29 mouse cellular contexts compared by ENCODE assay signal in genomic region chr4:114845622-114846021, GRCm38 (mm10). TPM values are rescaled to one million over a fixed set of nuclear protein-coding genes. Genes with fewer than 3 reads are reported as not detected.
DNase-seq lines count a peak whose midpoint lies in the region; ATAC-seq and TF ChIP-seq lines count a peak whose summit lies in the region.
"Had no signal": no experiment of that assay in that cellular context is flagged by ENCODE, and none has a peak within 500 bp of the region (broad histone marks: within the 10 kb centered on the region; RNA-seq: fewer than 3 reads in every experiment).

No protein-coding gene starts in this region.

- H3K36me3 ChIP-seq in intestine, embryonic 15.5 days: no peaks in the 10 kb centered on the region
- H3K36me3 ChIP-seq in intestine, postnatal 0 days (ENCODE audit: control insufficient read depth, insufficient read depth): no peaks in the 10 kb centered on the region
- no peaks in the 10 kb centered on the region for H3K36me3 ChIP-seq in midbrain, embryonic 11.5 days (ENCODE audit: control insufficient read depth, insufficient read depth, low read length)
- H3K36me3 ChIP-seq in midbrain, postnatal 0 days (ENCODE audit: insufficient read depth, low read length): no peaks in the 10 kb centered on the region
- H3K36me3 ChIP-seq in intestine, embryonic 16.5 days (ENCODE audit: control insufficient read depth, insufficient read depth, low read length): no peaks in the 10 kb centered on the region
- H3K36me3 ChIP-seq: embryonic facial prominence, embryonic 13.5 days; embryonic facial prominence, embryonic 15.5 days; forebrain, embryonic 10.5 days; forebrain, embryonic 12.5 days; G1E had no signal

- H3K27me3 ChIP-seq in intestine, embryonic 15.5 days (replicated peaks): peaks cover 29% of the 10 kb centered on the region
- peaks cover 16% of the 10 kb centered on the region for H3K27me3 ChIP-seq in intestine, postnatal 0 days (replicated peaks; ENCODE audit: control insufficient read depth, insufficient read depth, low read length)
- H3K27me3 ChIP-seq in midbrain, embryonic 11.5 days (ENCODE audit: control insufficient read depth, insufficient read depth, low read length): peaks cover 26% of the 10 kb centered on the region
- H3K27me3 ChIP-seq in midbrain, postnatal 0 days (ENCODE audit: insufficient read depth, low read length): peaks cover 16% of the 10 kb centered on the region
- peaks cover 14% of the 10 kb centered on the region for H3K27me3 ChIP-seq in intestine, embryonic 16.5 days (replicated peaks; ENCODE audit: control insufficient read depth, insufficient read depth, low read length)

- ATAC-seq in intestine, embryonic 15.5 days: peak; percentile 45
- ATAC-seq in intestine, postnatal 0 days: no peak
- ATAC-seq in midbrain, embryonic 11.5 days (ENCODE audit: low FRiP score): no peak
- ATAC-seq in midbrain, postnatal 0 days (ENCODE audit: low FRiP score): no peak
- ATAC-seq in intestine, embryonic 16.5 days: peak; percentile 52; the same call in 1 of the 2 replicates
- ATAC-seq: activated CD4-positive, CD25-positive, alpha-beta regulatory T cell, adult 4 months; CD4-positive, CD25-positive, alpha-beta regulatory T cell, adult 4 months; forebrain, embryonic 14.5 days; forebrain, embryonic 16.5 days; Patski had no signal

- H3K9me3 ChIP-seq in intestine, embryonic 15.5 days: no peaks in the 10 kb centered on the region
- no peaks in the 10 kb centered on the region for H3K9me3 ChIP-seq in intestine, postnatal 0 days (ENCODE audit: control insufficient read depth)
- no peaks in the 10 kb centered on the region for H3K9me3 ChIP-seq in midbrain, embryonic 11.5 days (ENCODE audit: control insufficient read depth, low read length)
- H3K9me3 ChIP-seq in midbrain, postnatal 0 days (ENCODE audit: low read length): no peaks in the 10 kb centered on the region
- H3K9me3 ChIP-seq in intestine, embryonic 16.5 days (ENCODE audit: control insufficient read depth, low read length): no peaks in the 10 kb centered on the region
- H3K9me3 ChIP-seq: embryonic facial prominence, embryonic 13.5 days; embryonic facial prominence, embryonic 15.5 days; forebrain, embryonic 12.5 days; G1E had no signal

- H3K4me2 ChIP-seq in intestine, embryonic 15.5 days (replicated peaks): no peak overlapping the region
- H3K4me2 ChIP-seq in intestine, postnatal 0 days (replicated peaks; ENCODE audit: low read depth): no peak overlapping the region
- H3K4me2 ChIP-seq in midbrain, embryonic 11.5 days: no peak overlapping the region
- H3K4me2 ChIP-seq in midbrain, postnatal 0 days (ENCODE audit: low read depth, low read length, poor library complexity, severe bottlenecking): no peak overlapping the region
- H3K4me2 ChIP-seq in intestine, embryonic 16.5 days (ENCODE audit: low read depth, low read length): no peak overlapping the region
- H3K4me2 ChIP-seq: embryonic facial prominence, embryonic 13.5 days; embryonic facial prominence, embryonic 15.5 days; forebrain, embryonic 12.5 days had no signal

- no peak overlapping the region for H3K9ac ChIP-seq in intestine, embryonic 15.5 days
- H3K9ac ChIP-seq in intestine, postnatal 0 days (ENCODE audit: low read depth, low read length): no peak overlapping the region
- no peak overlapping the region for H3K9ac ChIP-seq in midbrain, embryonic 11.5 days (ENCODE audit: low read length)
- no peak overlapping the region for H3K9ac ChIP-seq in midbrain, postnatal 0 days (replicated peaks; ENCODE audit: low read length, poor library complexity, severe bottlenecking)
- H3K9ac ChIP-seq in intestine, embryonic 16.5 days (ENCODE audit: low read depth, low read length): no peak overlapping the region
- H3K9ac ChIP-seq: embryonic facial prominence, embryonic 13.5 days; embryonic facial prominence, embryonic 15.5 days; forebrain, embryonic 12.5 days had no signal

- peaks cover 10% of the 10 kb centered on the region; the same call in 1 of the 2 replicates for H3K4me1 ChIP-seq in intestine, embryonic 15.5 days (replicated peaks)
- no peaks in the 10 kb centered on the region for H3K4me1 ChIP-seq in intestine, postnatal 0 days (replicated peaks; ENCODE audit: control insufficient read depth, insufficient read depth, low read length)
- peaks cover 9% of the 10 kb centered on the region for H3K4me1 ChIP-seq in midbrain, embryonic 11.5 days (ENCODE audit: control insufficient read depth, insufficient read depth, low read length)
- H3K4me1 ChIP-seq in midbrain, postnatal 0 days (ENCODE audit: insufficient read depth, low read length): no peaks in the 10 kb centered on the region
- H3K4me1 ChIP-seq in intestine, embryonic 16.5 days (ENCODE audit: control insufficient read depth, insufficient read depth, low read length): peaks cover 9% of the 10 kb centered on the region; the same call in 1 of the 2 replicates

- peak; percentile 68 for DNase-seq in midbrain, embryonic 11.5 days (ENCODE audit: low spot score, missing footprints)
- DNase-seq in midbrain, postnatal 0 days (ENCODE audit: low spot score): no peak
- DNase-seq: adrenal gland, adult 8-10 months; adrenal gland, postnatal 14 days; adrenal gland, postnatal 36 days; B cell, adult 2 months; cerebellum, adult 11-12 months; cerebellum, adult 2 months; cerebellum, adult 9-10 months; cerebellum, postnatal 10 days; cerebellum, postnatal 25 days had no signal

- H3K4me3 ChIP-seq in intestine, embryonic 15.5 days (replicated peaks): no peak overlapping the region
- H3K4me3 ChIP-seq in intestine, postnatal 0 days (ENCODE audit: low read depth, low read length): no peak overlapping the region
- H3K4me3 ChIP-seq in midbrain, embryonic 11.5 days (ENCODE audit: low read depth, low read length): no peak overlapping the region
- H3K4me3 ChIP-seq in midbrain, postnatal 0 days (ENCODE audit: low read depth, low read length): no peak overlapping the region
- H3K4me3 ChIP-seq in intestine, embryonic 16.5 days (ENCODE audit: low read length): no peak overlapping the region
- H3K4me3 ChIP-seq: embryonic facial prominence, embryonic 13.5 days; embryonic facial prominence, embryonic 15.5 days; erythroblast, embryonic 14.5 days; forebrain, embryonic 10.5 days; forebrain, embryonic 12.5 days had no signal

- WGBS in intestine, embryonic 15.5 days: 34% methylated on average over 4 of the region's 4 CpGs
- WGBS in intestine, postnatal 0 days: 19% methylated on average over 4 of the region's 4 CpGs
- 57% methylated on average over 4 of the region's 4 CpGs for WGBS in midbrain, embryonic 11.5 days
- 60% methylated on average over 4 of the region's 4 CpGs for WGBS in midbrain, postnatal 0 days
- 31% methylated on average over 4 of the region's 4 CpGs for WGBS in intestine, embryonic 16.5 days

- TF ChIP-seq CTCF in intestine, postnatal 0 days (IDR thresholded peaks at IDR 0.05; ENCODE audit: low read depth): no peak
- no peak for TF ChIP-seq CTCF in midbrain, postnatal 0 days (IDR thresholded peaks at IDR 0.05)

- H3K27ac ChIP-seq in intestine, embryonic 15.5 days: no peak overlapping the region
- no peak overlapping the region for H3K27ac ChIP-seq in intestine, postnatal 0 days (ENCODE audit: low read depth, low read length)
- H3K27ac ChIP-seq in midbrain, embryonic 11.5 days (ENCODE audit: low read depth, low read length): no peak overlapping the region
- no peak overlapping the region for H3K27ac ChIP-seq in midbrain, postnatal 0 days (ENCODE audit: low read depth, low read length)
- H3K27ac ChIP-seq in intestine, embryonic 16.5 days (ENCODE audit: low read length): no peak overlapping the region
- H3K27ac ChIP-seq: embryonic facial prominence, embryonic 13.5 days; embryonic facial prominence, embryonic 15.5 days; forebrain, embryonic 10.5 days; forebrain, embryonic 12.5 days had no signal

RNA-seq across cellular contexts. Expression of gene Gm12830, which starts 24.1 kb away (rescaled TPM):
- not detected in 2 replicates for polyA plus RNA-seq in intestine, embryonic 15.5 days (2015; fragmentation: Nextera tagmentation; extraction: Ambion mirVana)
- not detected in 2 replicates for polyA plus RNA-seq in intestine, postnatal 0 days (2015; fragmentation: Nextera tagmentation; extraction: Ambion mirVana)
- polyA plus RNA-seq in midbrain, embryonic 11.5 days (2014; fragmentation: Nextera tagmentation; extraction: Ambion mirVana): not detected in 2 replicates
- not detected in 2 replicates for total RNA-seq in midbrain, postnatal 0 days (2014; rRNA removed)
- polyA plus RNA-seq in midbrain, postnatal 0 days (2015; fragmentation: Nextera tagmentation; extraction: Ambion mirVana): 0.09 TPM in 1 of 2 replicates, not detected in the other
- not detected in 2 replicates for polyA plus RNA-seq in intestine, embryonic 16.5 days (2015; fragmentation: Nextera tagmentation; extraction: Ambion mirVana)
- total RNA-seq: adrenal gland, adult 18-20 months; adrenal gland, adult 8-10 months; adrenal gland, postnatal 14 days; adrenal gland, postnatal 36 days; CH12.LX had no signal
- polyA plus RNA-seq: activated CD4-positive, CD25-positive, alpha-beta regulatory T cell, adult 4 months; CD4-positive, CD25-positive, alpha-beta regulatory T cell, adult 4 months; cerebellum, adult 2 months; cortical plate, adult 2 months; embryonic facial prominence, embryonic 11.5 days; embryonic facial prominence, embryonic 13.5 days; embryonic facial prominence, embryonic 15.5 days; erythroblast, embryonic 14.5 days; forebrain, embryonic 10.5 days; forebrain, embryonic 14.5 days; forebrain, embryonic 16.5 days; G1E; Patski had no signal

Comparison
In these comparisons a context has a peak if more than half of its experiments do, and no peak if none do; other contexts are left out.
1. ATAC-seq: peak in intestine, embryonic 15.5 days (single experiment) and intestine, embryonic 16.5 days (single experiment); none in intestine, postnatal 0 days (single experiment), midbrain, embryonic 11.5 days (single experiment) and midbrain, postnatal 0 days (single experiment).